Mouse (Mus musculus) adrenal gland, adult 2 months (tissue): ENCODE measurements around the gene Enox1. TPM values are rescaled to one million over a fixed set of nuclear protein-coding genes. Genes with fewer than 3 reads are reported as not detected.

ENCODE experiments used
- DNase-seq: peaks from one replicate; pipeline ENCODE4 v3.0.0; 2021
- polyA plus RNA-seq: library from polyadenylated mRNA; depleted of rRNA; stranded (reverse); fragments of >200 nt; gene quantifications from 2 replicates; pipeline ENCODE4 v1.2.3, GENCODE M21; 2012
- total RNA-seq, 2 experiments: library from RNA; stranded (reverse); gene quantifications; 2 replicates each; pipeline ENCODE4 v1.2.3; 2021

Enox1 gene
- total and polyA plus RNA-seq, 3 experiments: 1.7 to 3.5 (median 2.1) TPM

DNA sequence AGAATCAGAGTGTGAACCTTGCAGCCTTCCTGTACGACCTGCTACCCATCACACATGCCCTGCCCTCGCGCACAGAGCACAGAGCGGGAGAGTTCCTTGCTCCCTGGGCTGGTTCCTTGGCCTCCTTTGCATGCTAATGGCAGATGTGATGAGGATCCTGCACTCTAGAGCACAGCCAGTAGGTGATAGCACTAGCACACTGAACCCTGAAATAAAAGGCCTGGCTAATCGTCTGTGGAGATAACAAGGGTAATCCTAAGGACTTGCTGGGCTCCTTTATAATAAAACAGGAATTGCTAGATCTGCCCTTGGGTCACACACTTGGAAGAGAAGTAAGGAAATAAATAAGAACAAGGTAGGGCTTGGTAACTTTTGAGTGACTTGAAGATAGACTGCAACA is 215.4 kb downstream of the Enox1 start:
- DNase-seq: no peak

DNA sequence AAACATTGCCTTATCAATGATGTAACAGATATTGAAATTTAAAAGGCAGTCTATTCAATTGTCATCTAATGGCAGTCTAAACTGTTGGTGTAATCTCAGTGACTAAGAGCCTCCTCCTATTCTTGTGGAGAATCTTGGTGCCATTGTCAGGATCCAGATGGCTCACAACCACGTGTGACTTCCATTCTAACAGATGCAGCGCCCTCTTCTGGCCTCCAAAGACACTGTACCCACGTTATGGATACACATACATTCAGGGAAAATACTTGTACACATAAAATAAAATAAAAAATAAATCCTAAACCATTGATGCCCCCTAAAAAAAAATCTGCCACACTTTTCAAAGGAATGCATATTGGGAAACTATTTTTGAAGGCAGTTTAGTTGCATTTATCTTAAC is 216.6 kb downstream of the Enox1 start:
- no peak for DNase-seq

DNA sequence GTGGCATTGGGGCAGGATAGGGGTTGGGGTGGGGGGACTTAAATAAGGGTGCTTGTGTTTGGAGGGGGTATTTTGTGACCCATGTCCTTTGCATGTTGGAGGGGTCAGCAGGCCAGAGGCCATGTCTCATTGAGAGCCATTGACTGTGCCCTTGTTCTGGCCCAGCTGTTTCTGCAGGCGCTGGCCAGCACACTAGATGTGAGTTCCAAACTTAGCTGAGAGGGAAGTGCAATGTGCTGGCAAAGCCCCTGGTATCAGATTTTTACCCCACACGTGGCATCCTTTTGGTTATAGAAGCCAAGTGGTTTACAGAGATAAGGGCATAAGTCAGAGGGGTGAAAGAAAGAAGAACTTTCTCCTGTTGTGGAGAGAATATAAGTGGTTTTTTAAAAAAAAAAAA is 218.5 kb downstream of the Enox1 start:
- no peak for DNase-seq

DNA sequence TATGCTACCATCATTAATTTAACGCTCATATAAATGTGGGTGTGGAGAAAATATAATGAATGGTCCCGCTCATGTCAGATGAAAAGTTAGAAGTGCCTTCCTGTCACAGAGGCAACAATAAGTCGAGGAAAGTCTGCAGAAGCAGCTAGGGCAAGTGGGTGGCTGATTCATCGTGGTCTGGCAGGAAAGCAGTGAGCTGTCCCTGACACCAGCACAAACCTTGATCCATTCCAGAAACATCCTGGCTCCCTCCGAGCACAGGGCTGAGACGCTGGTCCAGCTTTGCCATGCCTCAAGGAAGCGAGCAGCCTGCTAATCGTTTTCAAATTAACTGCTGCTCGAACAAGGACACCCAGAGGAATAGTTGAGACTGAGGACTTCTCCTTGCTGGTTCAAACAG is 219.1 kb downstream of the Enox1 start:
- peak; percentile 87 for DNase-seq

DNA sequence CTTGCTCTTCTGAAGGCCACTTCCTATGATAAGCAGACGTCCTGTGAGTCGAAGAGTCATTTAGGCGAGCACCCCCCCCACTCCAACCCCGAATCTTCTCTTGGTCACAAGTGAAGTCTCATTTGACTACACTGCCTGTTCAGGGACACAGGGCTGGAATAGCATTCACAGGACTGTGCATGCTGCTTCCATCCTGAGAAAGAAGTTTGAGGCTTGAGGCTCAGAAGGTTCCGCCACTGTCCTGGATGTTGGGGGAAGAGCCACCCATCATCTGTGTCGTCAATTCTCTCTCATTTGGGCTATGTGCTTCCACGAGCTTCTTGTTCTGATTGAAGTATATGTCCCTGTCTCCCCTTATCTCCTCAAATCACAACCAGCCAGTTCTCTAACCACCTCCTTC is 220.2 kb downstream of the Enox1 start:
- DNase-seq: no peak

DNA sequence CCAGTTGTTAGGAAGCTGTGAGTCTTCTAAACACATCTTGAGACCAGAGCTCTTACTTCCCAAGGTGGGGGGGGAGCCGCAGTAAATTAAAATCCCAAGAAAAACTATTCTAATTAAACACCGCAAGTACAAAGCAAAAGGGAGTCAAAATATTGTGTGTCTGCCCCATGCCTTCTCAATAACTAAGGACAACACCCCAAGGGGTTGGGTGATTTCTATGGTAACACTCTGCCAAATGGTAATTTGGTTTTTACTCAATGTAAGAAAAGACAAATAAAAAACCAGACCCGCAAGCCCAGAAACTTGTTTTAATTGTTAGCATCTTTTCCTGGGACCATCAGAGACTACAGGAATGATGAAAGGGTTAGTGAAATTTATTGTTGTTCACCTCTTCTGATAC is 220.9 kb downstream of the Enox1 start:
- DNase-seq: no peak

DNA sequence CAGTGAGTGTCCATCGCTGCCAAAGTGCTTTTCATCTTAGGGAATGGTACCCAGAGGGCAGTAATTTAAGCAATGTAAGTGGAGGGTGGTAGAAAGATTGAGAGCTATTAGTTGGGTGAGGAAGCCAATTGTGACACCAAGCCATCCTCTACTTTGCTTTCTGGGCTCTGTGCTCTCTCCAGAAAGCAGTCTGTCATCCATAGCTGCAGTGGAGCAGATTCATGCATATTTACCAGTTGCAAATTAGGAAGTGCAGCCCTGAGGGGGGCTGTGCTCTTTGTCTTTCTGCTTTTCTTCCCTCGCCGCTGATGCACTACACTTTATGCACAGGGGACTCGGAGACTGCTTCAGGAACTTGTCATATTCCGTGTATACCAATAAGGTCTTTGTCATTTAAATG is 221.3 kb downstream of the Enox1 start:
- no peak for DNase-seq

DNA sequence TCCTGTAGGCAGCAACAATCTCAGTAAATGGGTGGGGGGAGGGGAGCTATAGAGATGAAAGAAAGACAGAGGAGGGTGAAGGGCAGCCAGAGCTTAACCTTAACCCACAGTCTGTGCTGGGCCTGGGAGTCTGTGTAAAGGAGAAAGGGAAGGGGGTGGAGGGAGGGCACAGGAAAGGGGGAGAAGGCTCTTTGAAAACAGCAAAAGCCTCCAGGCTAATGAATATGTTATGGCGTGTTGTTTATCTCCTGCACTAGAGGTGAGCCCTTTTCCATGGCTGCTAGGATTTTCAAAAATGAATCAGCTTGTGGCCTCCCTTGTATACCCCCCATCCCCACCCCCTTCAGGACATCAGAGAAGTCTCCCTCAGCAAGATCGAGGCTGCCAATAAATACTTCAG is 225.0 kb downstream of the Enox1 start:
- no peak for DNase-seq

DNA sequence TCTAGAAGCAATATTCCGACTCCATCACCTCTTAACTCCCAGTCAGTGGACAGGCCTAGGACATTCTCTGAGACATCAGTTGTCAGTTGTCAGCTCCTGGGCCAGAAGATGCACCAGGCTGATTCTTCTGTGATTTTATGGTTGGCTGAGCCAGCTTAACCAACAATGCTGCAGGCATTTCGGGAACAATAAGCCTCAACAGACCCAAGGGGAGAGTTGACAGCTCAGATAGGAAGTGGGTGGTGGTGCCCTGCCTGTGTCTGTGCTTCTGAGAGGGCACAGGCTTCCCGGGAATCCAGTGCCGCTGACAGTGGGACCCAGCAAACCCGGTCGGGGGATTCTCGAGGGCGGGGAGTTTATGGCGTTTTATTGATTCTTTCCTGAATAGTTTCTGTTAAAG is 229.1 kb downstream of the Enox1 start:
- no peak for DNase-seq

DNA sequence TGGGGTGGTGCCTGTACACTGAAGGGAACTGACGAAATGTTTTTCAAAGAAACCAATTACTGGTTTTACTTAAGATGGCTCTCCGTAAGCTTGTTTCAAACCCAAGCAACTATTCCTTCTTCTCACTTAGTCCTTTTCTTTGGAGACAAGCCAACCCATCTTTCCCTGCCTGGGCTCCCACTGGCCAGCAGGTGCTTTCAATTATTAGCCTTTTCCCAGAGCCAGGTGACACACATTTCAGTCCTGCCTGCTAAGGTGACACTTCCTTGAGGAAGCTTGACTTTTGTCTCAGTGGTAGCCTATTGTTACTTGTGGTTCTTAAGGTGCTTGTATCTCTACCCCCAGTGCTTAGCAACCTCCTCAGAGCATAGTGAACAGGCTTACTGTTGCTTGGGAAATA is 231.3 kb downstream of the Enox1 start:
- no peak for DNase-seq

DNA sequence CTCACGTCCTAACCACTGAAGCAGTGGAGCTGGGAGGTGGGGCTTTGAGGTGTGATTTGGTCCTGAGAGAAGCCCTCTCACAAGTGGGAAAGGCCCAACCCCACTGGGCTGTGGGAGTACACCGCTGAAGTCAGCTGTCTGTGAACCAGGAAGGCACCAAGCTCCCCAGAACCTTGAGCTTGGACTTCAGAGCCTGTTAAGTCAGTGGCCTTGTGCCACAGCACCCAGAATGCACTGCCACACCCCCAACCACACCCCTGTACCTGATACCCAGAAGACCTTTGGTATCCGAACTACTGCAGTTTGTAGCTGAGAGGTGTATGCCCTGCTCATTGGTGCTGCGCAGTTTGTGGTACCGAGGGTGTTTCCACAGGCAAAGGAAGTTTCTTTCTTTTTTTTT is 232.7 kb downstream of the Enox1 start:
- DNase-seq: no peak

DNA sequence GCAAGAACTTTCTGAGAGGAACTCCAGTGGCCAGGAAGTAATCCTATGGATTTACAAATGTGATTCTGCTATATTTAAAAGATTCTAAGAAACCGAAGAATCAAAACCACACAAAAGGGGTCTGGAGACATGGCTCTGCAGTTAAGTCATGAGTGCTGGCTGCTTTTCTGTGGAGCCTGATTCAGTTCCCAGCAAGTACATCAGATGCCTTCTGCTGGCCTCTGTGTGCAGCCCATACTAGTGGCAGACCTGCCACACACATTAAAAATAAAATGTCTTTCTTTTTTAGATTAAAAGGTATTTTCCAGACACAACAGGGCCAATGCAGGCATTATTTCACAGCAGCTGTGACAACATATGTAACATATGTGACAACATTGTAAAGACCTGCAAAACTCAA is 235.9 kb downstream of the Enox1 start:
- DNase-seq: no peak

DNA sequence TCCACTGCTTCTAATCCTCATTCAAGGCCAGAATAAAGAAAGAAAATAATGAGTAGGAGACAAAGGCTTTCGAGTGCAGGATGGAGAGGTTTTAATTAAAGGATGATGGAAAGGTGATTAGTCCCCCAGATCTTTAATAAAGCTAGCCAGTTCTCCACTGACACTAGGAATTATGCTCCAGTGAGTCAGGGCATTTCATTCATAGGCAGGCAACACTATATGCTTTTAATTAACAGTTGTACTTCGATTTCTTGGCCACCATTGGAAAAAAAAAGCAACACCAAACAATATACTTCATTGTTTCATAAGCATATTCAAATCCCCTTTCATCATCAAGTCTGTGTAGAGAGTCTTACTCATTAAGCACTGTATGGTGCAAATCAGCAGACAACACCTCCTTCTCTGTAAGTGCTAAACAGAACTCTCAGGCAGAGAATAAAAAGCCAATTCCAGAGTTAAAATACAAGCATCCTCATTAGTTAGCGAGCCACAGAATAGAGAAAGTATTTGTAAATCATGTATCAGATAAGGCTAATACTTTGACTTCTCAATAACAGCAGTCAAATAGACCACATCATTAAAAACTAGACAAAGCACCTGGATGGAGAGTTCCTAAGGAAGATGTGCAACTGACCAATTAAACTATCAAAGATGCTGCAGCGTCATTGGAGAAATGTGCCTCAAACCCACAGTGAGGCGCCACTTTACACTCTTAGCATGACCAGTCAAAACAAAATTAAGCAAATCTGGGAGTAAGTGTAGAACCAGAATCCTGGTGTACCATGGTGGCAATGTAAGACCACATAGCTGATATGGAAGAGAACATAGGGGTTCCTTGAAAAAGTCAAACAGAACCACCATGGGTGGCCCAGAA is 249.9 kb downstream of the Enox1 start:
- no peak for DNase-seq

DNA sequence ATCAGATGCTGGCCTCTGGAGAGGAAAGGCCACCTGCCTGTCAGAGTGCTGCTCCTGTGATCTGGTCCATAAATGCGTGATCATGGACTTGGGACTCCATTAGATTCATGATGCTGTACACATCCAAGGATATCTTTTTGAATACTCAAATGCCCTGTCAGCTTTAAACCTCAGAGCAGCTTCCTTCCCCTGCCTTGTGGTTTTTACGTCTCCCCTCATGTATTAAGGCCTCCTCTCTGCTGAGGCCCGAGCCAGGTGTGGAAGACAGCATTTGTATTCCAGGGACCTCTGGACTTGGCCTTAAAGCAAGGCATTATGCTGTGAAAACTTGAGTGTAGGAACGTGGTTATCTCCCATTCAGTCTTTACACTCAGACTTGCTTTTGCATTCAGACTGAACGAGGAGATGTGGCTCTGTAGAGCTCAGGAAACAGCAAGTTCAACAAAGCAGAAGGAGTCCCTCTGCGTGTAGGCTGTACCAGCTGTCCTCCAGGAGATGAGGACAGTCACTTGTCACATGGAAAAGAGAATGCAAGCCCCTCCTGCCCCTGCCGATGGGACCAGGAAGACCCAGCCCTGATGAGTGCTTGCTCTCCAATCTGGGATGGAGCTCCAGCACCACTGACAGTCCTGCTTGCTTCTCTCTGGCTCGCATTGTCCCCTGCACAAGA is 252.8 kb downstream of the Enox1 start:
- DNase-seq: no peak

DNA sequence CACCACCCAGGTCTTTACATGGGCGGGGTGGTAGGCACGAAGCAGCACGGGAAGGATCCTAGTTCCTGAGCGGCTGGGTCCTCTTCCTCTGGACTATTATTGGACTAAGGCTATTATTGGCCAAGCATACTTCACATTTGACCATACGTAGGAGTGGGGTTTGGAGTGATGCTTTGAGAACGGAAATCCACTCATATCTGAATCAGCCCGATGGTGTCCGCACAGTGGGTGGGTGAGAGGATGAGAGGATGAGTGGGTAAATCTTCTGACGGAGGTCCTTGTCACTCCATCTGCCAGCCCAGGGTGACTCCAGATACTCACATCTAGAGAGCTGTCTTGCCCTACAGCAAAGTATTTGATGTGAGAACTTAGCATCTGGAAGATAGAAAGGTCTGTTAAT is 253.8 kb downstream of the Enox1 start:
- DNase-seq: no peak

DNA sequence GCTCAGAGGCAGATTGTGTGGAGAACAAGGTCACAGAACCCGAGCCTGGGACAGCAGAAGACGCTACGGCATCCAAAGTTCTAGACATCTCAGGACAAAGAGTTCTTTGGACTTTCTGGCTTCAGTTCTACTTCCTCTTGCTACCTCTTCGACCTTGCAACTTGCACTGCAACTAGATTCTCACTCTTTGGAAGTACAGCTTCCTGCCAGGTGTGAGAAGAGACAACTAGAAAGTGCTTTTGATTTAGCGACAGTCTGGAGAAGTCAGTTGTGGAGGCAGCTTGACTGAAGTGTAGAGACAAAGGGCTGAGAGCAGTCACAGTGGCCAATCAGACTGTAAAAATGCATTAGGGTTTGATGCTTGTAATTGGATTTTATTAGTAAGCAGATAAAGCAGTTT is 256.5 kb downstream of the Enox1 start:
- no peak for DNase-seq

DNA sequence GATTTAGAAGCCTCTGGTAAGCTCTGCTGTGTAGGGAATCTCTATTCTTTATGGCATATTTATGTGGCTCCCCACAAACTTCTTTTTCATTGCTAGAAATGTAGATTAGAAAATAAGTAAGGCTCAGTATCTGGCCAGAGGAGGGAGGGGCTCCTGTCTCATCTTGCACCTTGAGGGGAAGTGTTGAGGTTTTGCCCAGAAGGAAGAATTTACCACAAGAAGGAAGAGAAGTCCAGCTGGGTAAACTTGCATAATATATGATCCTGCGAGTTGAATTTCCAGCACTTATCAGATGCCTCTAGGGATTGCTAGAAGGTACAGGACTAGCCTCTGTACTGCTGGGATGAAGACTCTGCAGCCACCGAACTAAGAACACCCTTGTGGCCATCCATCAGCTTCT is 259.8 kb downstream of the Enox1 start:
- no peak for DNase-seq

DNA sequence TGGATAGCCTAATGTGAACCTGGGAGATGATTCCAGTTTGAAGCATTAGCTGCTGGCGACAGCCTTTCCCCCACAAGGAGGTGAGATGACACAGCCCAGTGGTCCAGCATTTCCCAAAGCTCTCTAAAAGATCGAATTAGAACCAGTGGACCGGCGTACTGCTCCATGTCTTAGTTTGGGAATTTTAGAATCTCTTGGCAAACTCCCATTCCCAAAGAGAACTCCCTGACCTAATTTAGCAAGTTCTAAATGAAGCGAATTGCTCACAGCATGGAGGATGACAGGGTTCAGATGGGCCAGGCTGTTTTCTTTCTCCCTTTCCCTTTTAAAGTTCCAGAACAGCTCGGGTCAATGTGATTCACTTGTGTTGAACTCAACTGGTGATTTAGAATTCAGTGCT is 264.5 kb downstream of the Enox1 start:
- DNase-seq: no peak

DNA sequence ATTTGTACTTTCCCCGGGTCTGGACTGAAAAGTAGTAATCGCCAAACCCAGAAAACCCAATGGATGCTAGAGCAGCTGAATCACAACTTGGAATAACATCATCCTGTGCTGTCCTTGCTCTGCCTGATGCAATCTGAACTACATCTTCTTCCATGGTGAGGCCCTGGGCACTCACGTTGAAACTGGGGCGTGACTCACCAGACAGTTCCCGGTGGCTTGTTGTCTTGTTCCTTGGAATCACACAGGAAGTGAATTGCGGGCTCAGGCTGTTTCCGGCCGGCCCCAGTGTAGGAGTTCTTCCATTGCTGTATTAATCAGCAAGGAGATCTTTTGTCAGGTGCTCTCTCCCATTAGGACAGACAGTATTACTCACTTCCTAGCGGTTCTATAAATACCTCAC is 266.6 kb downstream of the Enox1 start:
- peak; percentile 61 for DNase-seq

DNA sequence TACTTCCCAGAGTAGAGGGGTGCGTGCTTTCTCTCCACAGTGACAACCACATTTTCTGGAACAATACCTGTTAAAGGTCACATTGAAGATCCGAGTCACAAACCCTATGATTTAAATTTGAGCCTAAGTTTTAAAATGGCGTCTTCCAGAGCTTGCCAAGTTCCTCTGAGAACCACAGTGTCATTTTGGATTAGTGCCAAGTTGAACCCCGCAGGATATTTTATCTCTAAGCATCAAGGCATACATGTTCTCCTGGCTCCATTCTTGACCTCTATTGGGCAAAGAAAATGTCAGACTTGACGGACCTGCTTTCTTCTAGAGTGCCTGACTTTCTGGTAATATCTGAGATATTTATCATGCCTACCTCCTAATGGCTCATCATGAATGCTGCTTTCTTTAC is 282.9 kb downstream of the Enox1 start:
- no peak for DNase-seq

DNA sequence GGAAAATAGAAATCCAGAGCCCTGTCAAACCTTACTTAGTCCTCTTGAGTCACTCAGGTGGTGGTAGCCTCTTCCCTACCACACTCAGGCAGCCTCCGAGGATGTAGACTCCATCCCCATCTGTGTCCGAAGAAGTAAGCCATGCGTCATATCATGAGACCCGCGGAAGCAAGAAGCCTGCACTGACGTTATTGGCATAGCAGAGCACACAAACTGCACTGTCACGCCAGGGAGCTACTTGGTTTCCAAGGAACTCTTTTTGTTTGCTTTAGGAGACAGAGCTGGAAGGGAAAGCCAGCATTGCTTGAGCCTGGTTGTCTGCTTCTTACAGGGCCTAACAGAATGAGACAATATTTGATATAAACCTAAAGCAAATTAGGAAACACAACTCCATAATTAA is 284.2 kb downstream of the Enox1 start:
- DNase-seq: no peak

DNA sequence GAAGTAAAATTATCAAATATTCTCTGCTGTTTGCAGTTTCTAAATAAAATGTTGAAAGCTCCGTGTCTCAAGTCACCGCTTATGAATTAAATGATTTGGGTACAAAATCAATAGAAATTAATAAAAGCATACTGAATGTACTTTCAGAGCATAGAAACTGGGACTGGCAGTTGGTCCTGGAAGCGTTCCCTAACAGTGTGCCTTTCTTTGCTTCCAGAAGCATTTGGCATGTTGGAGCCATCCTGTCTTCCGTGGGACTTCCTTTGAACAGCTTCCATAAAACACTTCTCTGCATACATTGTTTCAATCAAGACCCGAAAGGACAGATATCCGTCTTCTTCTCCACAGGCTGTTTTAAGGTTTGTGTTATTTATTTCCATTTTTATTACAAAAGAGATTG is 285.0 kb downstream of the Enox1 start:
- DNase-seq: no peak

DNA sequence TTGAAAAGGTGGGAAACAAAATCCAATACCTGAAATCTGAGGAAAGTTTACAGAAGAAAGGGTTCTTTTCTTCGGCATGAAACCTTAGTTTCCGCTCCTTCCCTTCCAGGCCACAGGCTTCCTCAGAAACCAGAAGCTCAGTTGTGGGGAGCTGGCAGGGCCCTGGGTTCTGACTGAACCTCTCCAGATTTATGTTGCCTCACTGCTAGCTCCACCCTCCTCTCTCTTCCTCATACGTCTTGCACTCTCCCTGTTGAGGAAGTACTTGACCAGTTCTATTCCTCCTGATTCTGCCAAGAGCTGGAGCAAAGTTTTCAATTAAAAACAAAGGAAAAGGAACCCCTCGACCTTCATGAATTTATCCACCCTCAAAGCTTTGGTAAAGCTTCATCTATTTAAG is 291.4 kb downstream of the Enox1 start:
- no peak for DNase-seq

DNA sequence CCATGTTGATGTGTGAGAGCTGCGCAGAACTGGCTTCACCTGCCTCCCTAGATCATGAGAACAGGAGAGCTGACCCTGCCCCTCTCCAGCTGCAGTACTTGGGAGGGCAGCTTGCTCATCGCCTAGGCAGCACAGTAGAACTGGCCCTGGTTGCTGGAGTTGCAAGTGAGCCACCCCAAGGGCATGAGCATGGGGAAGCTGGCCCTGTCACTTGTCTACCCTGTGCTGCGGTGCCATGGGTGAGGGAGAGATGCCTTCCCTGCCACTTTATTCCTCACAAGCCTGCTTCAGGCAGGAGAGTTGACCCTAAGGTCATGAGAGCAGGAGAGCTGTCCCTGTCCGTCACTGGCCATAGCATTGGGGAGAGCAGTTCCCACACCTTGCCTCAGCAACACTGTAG is 295.4 kb downstream of the Enox1 start:
- DNase-seq: no peak
